Mouse (Mus musculus) cerebellum, adult 11 months (tissue): ENCODE data around the gene Xrra1.

Experiments
- DNase-seq: peaks from one replicate; pipeline ENCODE4 v3.0.0; 2022

Gene Xrra1

GRCm38 (mm10) chr7:99851618-99852017 lies 7.3 kb upstream of the Xrra1 start:
- DNase-seq: no peak

GRCm38 (mm10) chr7:99853350-99853749 lies 5.6 kb upstream of the Xrra1 start:
- DNase-seq: no peak

GRCm38 (mm10) chr7:99854311-99854710 lies 4.6 kb upstream of the Xrra1 start:
- no peak for DNase-seq

GRCm38 (mm10) chr7:99856266-99856861 lies 2.6 kb upstream of the Xrra1 start:
- no peak for DNase-seq

GRCm38 (mm10) chr7:99858175-99858812 lies 622 bp upstream of the Xrra1 start:
- no peak for DNase-seq

GRCm38 (mm10) chr7:99863362-99863761 lies 4.4 kb downstream of the Xrra1 start, which contains the start of gene Spcs2:
Gene Spcs2 (minus strand): TSS chr7:99863462.
- DNase-seq: no peak

- DNase-seq: no peak
Observed at GRCm38 (mm10) chr7:99864241-99865028, 5.5 kb downstream of the Xrra1 start.

- no peak for DNase-seq
Observed at GRCm38 (mm10) chr7:99865219-99865618, 6.3 kb downstream of the Xrra1 start.

- no peak for DNase-seq
Observed at GRCm38 (mm10) chr7:99869296-99869695, 10.4 kb downstream of the Xrra1 start.

GRCm38 (mm10) chr7:99873965-99874364 lies 15.0 kb downstream of the Xrra1 start:
- DNase-seq: no peak

GRCm38 (mm10) chr7:99875891-99876290 lies 17.0 kb downstream of the Xrra1 start:
- DNase-seq: no peak

GRCm38 (mm10) chr7:99876345-99876744 lies 17.4 kb downstream of the Xrra1 start:
- DNase-seq: peak; percentile 58

- no peak for DNase-seq
Observed at GRCm38 (mm10) chr7:99878254-99878653, 19.3 kb downstream of the Xrra1 start.

GRCm38 (mm10) chr7:99887230-99887735 lies 28.4 kb downstream of the Xrra1 start:
- no peak for DNase-seq

GRCm38 (mm10) chr7:99887743-99888142 lies 28.8 kb downstream of the Xrra1 start:
- DNase-seq: no peak

GRCm38 (mm10) chr7:99889175-99889880 lies 30.4 kb downstream of the Xrra1 start:
- DNase-seq: no peak

- DNase-seq: no peak
Observed at GRCm38 (mm10) chr7:99890168-99890755, 31.3 kb downstream of the Xrra1 start.

GRCm38 (mm10) chr7:99891471-99891870 lies 32.6 kb downstream of the Xrra1 start:
- DNase-seq: no peak

- DNase-seq: no peak
Observed at GRCm38 (mm10) chr7:99892351-99892750, 33.4 kb downstream of the Xrra1 start.

- no peak for DNase-seq
Observed at GRCm38 (mm10) chr7:99893967-99894366, 35.1 kb downstream of the Xrra1 start.

GRCm38 (mm10) chr7:99894478-99894877 lies 35.6 kb downstream of the Xrra1 start:
- no peak for DNase-seq

- no peak for DNase-seq
Observed at GRCm38 (mm10) chr7:99896905-99897304, 38.0 kb downstream of the Xrra1 start.

GRCm38 (mm10) chr7:99902208-99902607 lies 43.3 kb downstream of the Xrra1 start:
- no peak for DNase-seq
